Mouse (Mus musculus): ENCODE results near the gene 1700029J07Rik.

- TF ChIP-seq POLR2A (IDR thresholded peaks at IDR 0.05; ENCODE audit: borderline replicate concordance, low read depth, low read length) = no peak
- no peak for TF ChIP-seq CTCF (IDR thresholded peaks at IDR 0.05; ENCODE audit: low read depth, low read length)
Observed at GRCm38 (mm10) chr8:46022758-46023157, 47.7 kb upstream of the 1700029J07Rik start.

Data from bone marrow macrophage, adult 2 months (primary cell).